Mouse (Mus musculus): ENCODE measurements around the gene Rfwd3. TPM values are rescaled to one million over a fixed set of nuclear protein-coding genes. Genes with fewer than 3 reads are reported as not detected.
"Not testable (repeated sequence)": the region's sequence is repeated elsewhere in the genome, so short reads cannot be mapped to it uniquely, and the experiment has no call there.

Rfwd3 gene
- 10 to 100 TPM; 17.3 to 22.2 (median 19.4) TPM for total RNA-seq (2022)

GRCm38 (mm10) chr8:111299821-111300568 is at the start of gene Rfwd3:
Gene Rfwd3, minus strand, starts transcription at chr8:111300222.
- peak; percentile 97 for DNase-seq (ENCODE audit: low spot score)

GRCm38 (mm10) chr8:111343225-111343624 is 43.2 kb upstream of the Rfwd3 start:
- DNase-seq (ENCODE audit: low spot score) = peak; percentile 80

GRCm38 (mm10) chr8:111340186-111340585 is 40.2 kb upstream of the Rfwd3 start:
- DNase-seq (ENCODE audit: low spot score) = no peak

- no peak for DNase-seq (ENCODE audit: low spot score)
Measured at GRCm38 (mm10) chr8:111338370-111339208, 38.6 kb upstream of the Rfwd3 start.

- DNase-seq (ENCODE audit: low spot score) = peak; percentile 61
Measured at GRCm38 (mm10) chr8:111337890-111338347, 37.9 kb upstream of the Rfwd3 start, which contains the start of gene Mlkl. Gene Mlkl, minus strand, starts transcription at chr8:111338177.

- peak; percentile 47 for DNase-seq (ENCODE audit: low spot score)
Measured at GRCm38 (mm10) chr8:111337311-111337889, 37.4 kb upstream of the Rfwd3 start.

- no peak for DNase-seq (ENCODE audit: low spot score)
Measured at GRCm38 (mm10) chr8:111336692-111337091, 36.7 kb upstream of the Rfwd3 start.

GRCm38 (mm10) chr8:111325222-111325790 is 25.3 kb upstream of the Rfwd3 start:
- DNase-seq (ENCODE audit: low spot score) = no peak

GRCm38 (mm10) chr8:111314729-111315128 is 14.7 kb upstream of the Rfwd3 start:
- DNase-seq (ENCODE audit: low spot score) = no peak

- DNase-seq (ENCODE audit: low spot score) = not testable (repeated sequence)
Measured at GRCm38 (mm10) chr8:111313961-111314360, 13.9 kb upstream of the Rfwd3 start.

GRCm38 (mm10) chr8:111312758-111313162 is 12.7 kb upstream of the Rfwd3 start:
- DNase-seq (ENCODE audit: low spot score) = no peak

- not testable (repeated sequence) for DNase-seq (ENCODE audit: low spot score)
Measured at GRCm38 (mm10) chr8:111310006-111310405, 10.0 kb upstream of the Rfwd3 start.

- DNase-seq (ENCODE audit: low spot score) = no peak
Measured at GRCm38 (mm10) chr8:111305031-111305730, 5.2 kb upstream of the Rfwd3 start.

- no peak for DNase-seq (ENCODE audit: low spot score)
Measured at GRCm38 (mm10) chr8:111304359-111304758, 4.3 kb upstream of the Rfwd3 start.

GRCm38 (mm10) chr8:111303076-111303803 is 3.2 kb upstream of the Rfwd3 start:
- DNase-seq (ENCODE audit: low spot score) = not testable (repeated sequence)

GRCm38 (mm10) chr8:111300597-111301546 is 850 bp upstream of the Rfwd3 start:
- no peak for DNase-seq (ENCODE audit: low spot score)

GRCm38 (mm10) chr8:111299363-111299820 is 630 bp downstream of the Rfwd3 start:
- no peak for DNase-seq (ENCODE audit: low spot score)

GRCm38 (mm10) chr8:111298011-111298410 is 2.0 kb downstream of the Rfwd3 start:
- DNase-seq (ENCODE audit: low spot score) = no peak

- no peak for DNase-seq (ENCODE audit: low spot score)
Measured at GRCm38 (mm10) chr8:111291733-111292132, 8.3 kb downstream of the Rfwd3 start.

Data from heart, adult 8-10 months (tissue).